ENCODE assay signal across 9 mouse cellular contexts in the genomic region with DNA sequence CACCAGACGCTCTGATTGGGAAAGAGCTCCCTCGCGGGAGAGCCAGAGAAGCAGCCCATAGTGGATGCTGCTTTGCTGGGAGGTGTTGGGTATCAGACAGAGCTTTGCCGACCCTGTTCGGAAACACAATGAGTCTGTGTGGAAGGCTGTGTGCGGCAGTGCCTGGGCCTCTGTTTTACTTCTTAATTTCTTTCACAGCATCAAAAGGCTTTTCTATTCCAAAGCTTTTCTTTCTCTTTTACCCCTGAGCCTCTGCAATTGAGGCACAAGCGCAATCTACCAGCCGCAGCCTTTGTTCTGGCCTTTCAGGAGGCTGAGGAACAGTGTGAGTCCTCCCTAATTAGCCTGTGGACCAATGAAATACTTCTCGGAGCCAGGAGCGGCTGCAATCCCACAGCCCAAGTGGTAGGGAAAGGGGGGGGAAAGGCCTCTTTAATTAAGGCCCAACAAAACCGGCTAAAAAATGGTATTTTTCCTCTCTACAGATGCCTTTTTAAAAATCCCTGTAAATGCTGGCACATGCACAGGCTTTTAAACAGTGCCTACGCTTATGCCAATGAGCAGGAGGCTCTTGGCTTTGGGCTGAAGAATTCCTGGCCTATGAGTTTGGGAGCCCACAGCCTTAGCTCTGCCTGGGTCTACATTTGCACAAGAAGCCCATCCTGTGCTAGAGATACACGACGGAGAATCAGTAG.
DNase-seq lines count a peak whose midpoint lies in the region; ATAC-seq and TF ChIP-seq lines count a peak whose summit lies in the region.
"Had no signal": no experiment of that assay in that cellular context is flagged by ENCODE, and none has a peak within 500 bp of the region (broad histone marks: within the 10 kb centered on the region; RNA-seq: fewer than 3 reads in every experiment).

No protein-coding gene starts in this region.

- peak; percentile 94 for ATAC-seq in forebrain, postnatal 0 days
- no peak for ATAC-seq in stomach, embryonic 16.5 days (ENCODE audit: insufficient read depth, low FRiP score)

- no peak for TF ChIP-seq CTCF in brain, embryonic 14.5 days (IDR thresholded peaks at IDR 0.05; ENCODE audit: borderline replicate concordance, extremely low read depth, insufficient read depth, insufficient read length)
- no peak for TF ChIP-seq CTCF in forebrain, postnatal 0 days (IDR thresholded peaks at IDR 0.05; ENCODE audit: low read depth)

- H3K27ac ChIP-seq in forebrain, postnatal 0 days (ENCODE audit: low read depth, low read length) = peak overlapping the region; percentile 60
- H3K27ac ChIP-seq in stomach, embryonic 16.5 days (ENCODE audit: low read length) = no peak overlapping the region

- 0 out of 2 replicates have a peak, but pooled peaks cover 7% of the 10 kb centered on the region for H3K4me1 ChIP-seq in forebrain, postnatal 0 days (ENCODE audit: insufficient read depth)
- peaks cover 10% of the 10 kb centered on the region for H3K4me1 ChIP-seq in stomach, embryonic 16.5 days (ENCODE audit: control insufficient read depth, insufficient read depth, low read length)

- H3K4me3 ChIP-seq in forebrain, postnatal 0 days (ENCODE audit: low read depth, low read length) = no peak overlapping the region
- H3K4me3 ChIP-seq in stomach, embryonic 16.5 days (replicated peaks; ENCODE audit: low read length) = no peak overlapping the region
- H3K4me3 ChIP-seq: myocyte had no signal

- DNase-seq in Muller cell, postnatal 12 days (ENCODE audit: inconsistent ontology term) = peak; percentile 91
- DNase-seq in brain, embryonic 14.5 days (ENCODE audit: low read depth) = peak; percentile 99
- DNase-seq in forebrain, postnatal 0 days = peak; percentile 79
- peak; percentile 54 to 77 for DNase-seq in layer of hippocampus, adult 18-20 months (ENCODE audit: low spot score in 2 of 2)
- peak; percentile 66 for DNase-seq in mesoderm, embryonic 11.5 days (ENCODE audit: low read depth, low spot score)
- no peak for DNase-seq in gastrocnemius, postnatal 10 days
- no peak for DNase-seq in gastrocnemius, postnatal 36 days

- H3K27me3 ChIP-seq in forebrain, postnatal 0 days (ENCODE audit: insufficient read depth, low read length) = no peaks in the 10 kb centered on the region
- no peaks in the 10 kb centered on the region for H3K27me3 ChIP-seq in stomach, embryonic 16.5 days (ENCODE audit: control insufficient read depth, insufficient read depth, low read length)

- H3K9ac ChIP-seq in forebrain, postnatal 0 days = peak overlapping the region; percentile 23; the same call in 1 of the 2 replicates
- H3K9ac ChIP-seq in stomach, embryonic 16.5 days (ENCODE audit: low read length) = 0 out of 2 replicates have a peak overlapping the region, but pooled peaks have one; percentile 26

- 4% methylated on average over 14 of the region's 14 CpGs for WGBS in forebrain, postnatal 0 days
- WGBS in stomach, embryonic 16.5 days = 25% methylated on average over 14 of the region's 14 CpGs

- TF ChIP-seq POLR2A in brain, embryonic 14.5 days (IDR thresholded peaks at IDR 0.05; ENCODE audit: borderline replicate concordance, extremely low read depth, insufficient read depth, insufficient read length, poor library complexity, severe bottlenecking) = no peak

- no peaks in the 10 kb centered on the region for H3K9me3 ChIP-seq in forebrain, postnatal 0 days (ENCODE audit: low read length)
- H3K9me3 ChIP-seq in stomach, embryonic 16.5 days (replicated peaks; ENCODE audit: control insufficient read depth, low read length) = no peaks in the 10 kb centered on the region

- H3K36me3 ChIP-seq in forebrain, postnatal 0 days (ENCODE audit: insufficient read depth) = no peaks in the 10 kb centered on the region
- H3K36me3 ChIP-seq in stomach, embryonic 16.5 days (ENCODE audit: control insufficient read depth, insufficient read depth, low read length) = no peaks in the 10 kb centered on the region

- H3K4me2 ChIP-seq in forebrain, postnatal 0 days (ENCODE audit: low read depth) = peak overlapping the region; percentile 31
- peak overlapping the region; percentile 16 for H3K4me2 ChIP-seq in stomach, embryonic 16.5 days (ENCODE audit: low read depth, low read length)

- intact Hi-C loops in gastrocnemius, postnatal 36 days (cut with DNase I) = no loop called here

Comparison
In these comparisons a context has a peak if more than half of its experiments do, and no peak if none do; other contexts are left out.
1. DNase-seq: peak in Muller cell, postnatal 12 days (single experiment), brain, embryonic 14.5 days (single experiment), forebrain, postnatal 0 days (single experiment), layer of hippocampus, adult 18-20 months (2 of 2) and mesoderm, embryonic 11.5 days (single experiment); none in gastrocnemius, postnatal 10 days (single experiment) and gastrocnemius, postnatal 36 days (0 of 2).